Mouse (Mus musculus) CH12.LX (cell line): ENCODE data around the gene Ppfibp2. TPM values are rescaled to one million over a fixed set of nuclear protein-coding genes. Genes with fewer than 3 reads are reported as not detected.

Source experiments
- DNase-seq: peaks from one replicate; pipeline ENCODE4 v3.0.0-alpha.2; 2013; ENCODE audit errors: extremely low read depth
- H3K27ac ChIP-seq: 2 replicates; pipeline ENCODE4 v1.5.1; 2012; ENCODE audit warnings: low read depth, mild to moderate bottlenecking, control low read depth, moderate library complexity; ENCODE audit not compliant: insufficient read depth
- H3K27me3 ChIP-seq: replicated peaks from 2 replicates; pipeline ENCODE3; 2012; ENCODE audit warnings: inconsistent platforms
- H3K36me3 ChIP-seq, 2 experiments: replicated peaks in 1 of 2; 2 replicates each; pipeline versions ENCODE3 to v1.6.1; 2012; ENCODE audit warnings: inconsistent platforms in 1 of 2, low read length in 1 of 2, mild to moderate bottlenecking in 1 of 2, mixed read lengths in 1 of 2, moderate library complexity in 1 of 2; ENCODE audit not compliant: control insufficient read depth in 1 of 2, insufficient read depth in 1 of 2
- H3K4me1 ChIP-seq, 2 experiments: 2 replicates each; pipeline ENCODE4 v1.6.1; 2012; ENCODE audit warnings: inconsistent platforms in 1 of 2, moderate library complexity in 1 of 2; ENCODE audit not compliant: insufficient read depth in 2 of 2, control insufficient read depth in 1 of 2
- H3K4me2 ChIP-seq: 2 replicates; pipeline ENCODE4 v1.6.1; 2012; ENCODE audit warnings: low read depth, mild to moderate bottlenecking, control low read depth; ENCODE audit not compliant: poor library complexity, insufficient read depth, severe bottlenecking
- H3K4me3 ChIP-seq, 3 experiments: fragments of 150-350 bp in 1 of 3; sonication (generic) in 1 of 3; replicated peaks in 1 of 3; 2 replicates each; pipeline versions ENCODE3 to v1.5.1; 2011 to 2012; ENCODE audit warnings: low read depth in 2 of 3, low read length in 2 of 3, mild to moderate bottlenecking in 2 of 3, moderate library complexity in 2 of 3, control low read depth in 1 of 3, improper control_type of control experiment in 1 of 3, inconsistent platforms in 1 of 3, mixed read lengths in 1 of 3; ENCODE audit not compliant: poor library complexity in 1 of 3
- H3K79me2 ChIP-seq: replicated peaks from 2 replicates; pipeline ENCODE4 v1.6.1; 2012; ENCODE audit warnings: mild to moderate bottlenecking, moderate library complexity; ENCODE audit not compliant: control insufficient read depth, poor library complexity, insufficient read depth, severe bottlenecking; ENCODE audit errors: extremely low read depth
- H3K9ac ChIP-seq: 2 replicates; pipeline ENCODE4 v1.6.1; 2012; ENCODE audit warnings: low read depth, mild to moderate bottlenecking, control low read depth, moderate library complexity; ENCODE audit not compliant: insufficient read depth
- H3K9me3 ChIP-seq: replicated peaks from 2 replicates; pipeline ENCODE3; 2012; ENCODE audit warnings: low read length, inconsistent platforms, mixed read lengths
- CTCF ChIP-seq, 2 experiments: IDR thresholded peaks in 1 of 2; conservative IDR thresholded peaks in 1 of 2; 2 replicates each; pipeline ENCODE4 v1.5.1; 2011 to 2012; ENCODE audit warnings: low read depth in 2 of 2, low read length in 2 of 2, improper control_type of control experiment in 1 of 2, inconsistent platforms in 1 of 2, mild to moderate bottlenecking in 1 of 2, moderate library complexity in 1 of 2
- ETS1 ChIP-seq: conservative IDR thresholded peaks from 2 replicates; pipeline ENCODE4 v1.6.1; 2012; ENCODE audit warnings: low read depth, mild to moderate bottlenecking, inconsistent platforms, low read length, improper control_type of control experiment, moderate library complexity
- GABPA ChIP-seq: IDR thresholded peaks from 2 replicates; pipeline ENCODE4 v1.6.1; 2012; ENCODE audit warnings: low read depth, low read length, improper control_type of control experiment, inconsistent platforms; ENCODE audit not compliant: insufficient replicate concordance
- JUND ChIP-seq: conservative IDR thresholded peaks from 2 replicates; pipeline ENCODE4 v1.6.1; 2011; ENCODE audit warnings: low read depth, low read length, improper control_type of control experiment
- KAT2A ChIP-seq: IDR thresholded peaks from 2 replicates; pipeline ENCODE4 v1.6.1; 2012; ENCODE audit warnings: low read length, improper control_type of control experiment, inconsistent platforms; ENCODE audit not compliant: insufficient replicate concordance
- MAFK ChIP-seq: IDR thresholded peaks from 2 replicates; pipeline ENCODE4 v1.6.1; 2011; ENCODE audit warnings: low read length, improper control_type of control experiment; ENCODE audit not compliant: insufficient replicate concordance
- MEF2A ChIP-seq: IDR thresholded peaks from 2 replicates; pipeline ENCODE4 v1.6.1; 2014; ENCODE audit warnings: low read depth, mild to moderate bottlenecking, inconsistent platforms, low read length, improper control_type of control experiment, borderline replicate concordance
- MXI1 ChIP-seq: IDR thresholded peaks from 2 replicates; pipeline ENCODE4 v1.6.1; 2011; ENCODE audit warnings: mild to moderate bottlenecking, low read depth, low read length, improper control_type of control experiment
- MYC ChIP-seq: IDR thresholded peaks from 2 replicates; pipeline ENCODE4 v1.6.1; 2011; ENCODE audit warnings: low read depth, mild to moderate bottlenecking, improper control_type of control experiment, low read length
- NELFE ChIP-seq: IDR thresholded peaks from 2 replicates; pipeline ENCODE4 v1.6.1; 2011; ENCODE audit warnings: low read depth, low read length, improper control_type of control experiment
- NRF1 ChIP-seq: IDR thresholded peaks from 2 replicates; pipeline ENCODE4 v1.6.1; 2014; ENCODE audit warnings: low read depth, mild to moderate bottlenecking, inconsistent platforms, low read length, improper control_type of control experiment, moderate library complexity
- POLR2AphosphoS2 ChIP-seq: IDR thresholded peaks from 2 replicates; pipeline ENCODE4 v1.6.1; 2011; ENCODE audit warnings: low read depth, low read length, improper control_type of control experiment
- RAD21 ChIP-seq: IDR thresholded peaks from 2 replicates; pipeline ENCODE4 v1.6.1; 2011; ENCODE audit warnings: low read depth, mild to moderate bottlenecking, low read length, improper control_type of control experiment, moderate library complexity
- RCOR1 ChIP-seq: conservative IDR thresholded peaks from 2 replicates; pipeline ENCODE4 v1.6.1; 2012; ENCODE audit warnings: low read depth, mild to moderate bottlenecking, inconsistent platforms, low read length, improper control_type of control experiment
- USF1 ChIP-seq: IDR thresholded peaks from 2 replicates; pipeline ENCODE4 v1.6.1; 2014; ENCODE audit warnings: low read depth, mild to moderate bottlenecking, inconsistent platforms, low read length, improper control_type of control experiment
- USF2 ChIP-seq: conservative IDR thresholded peaks from 2 replicates; pipeline ENCODE4 v1.6.1; 2011; ENCODE audit warnings: low read depth, low read length, improper control_type of control experiment
- ZMIZ1 ChIP-seq: IDR thresholded peaks from 2 replicates; pipeline ENCODE4 v1.6.1; 2012; ENCODE audit warnings: low read depth, mild to moderate bottlenecking, inconsistent platforms, low read length, improper control_type of control experiment
- dilution Hi-C: fragments of 300-500 bp; cut with MboI; formaldehyde crosslinking; loops from 2 replicates; pipeline ENCODE4 v1.14.3; 2020; ENCODE audit warnings: low sequenced_read_pairs; ENCODE audit not compliant: extremely low pct_unique_long_range_greater_than_20kb, extremely low pct_ligation_motif_present
- in situ Hi-C: fragments of 300-500 bp; cut with MboI; formaldehyde crosslinking; loops from 3 replicates; pipeline ENCODE4 v1.14.3; 2019; ENCODE audit warnings: low sequenced_read_pairs, low pct_ligation_motif_present, low pct_unique_long_range_greater_than_20kb, mixed read lengths
- polyA plus RNA-seq: library from polyadenylated mRNA; unstranded; fragments of >175 nt; gene quantifications from 2 replicates; pipeline ENCODE4 v1.2.1, GENCODE M21; 2012; ENCODE audit warnings: low read depth; ENCODE audit not compliant: insufficient read length
- total RNA-seq, 2 experiments: library from RNA; depleted of rRNA; stranded (reverse); fragments of 300-350 nt in 1 of 2; fragments of >200 nt in 1 of 2; gene quantifications; 2 replicates each; pipeline ENCODE4 v1.2.3; 2012 to 2014

The Ppfibp2 gene
- total and polyA plus RNA-seq, 3 experiments, result 30.2 to 40.3 (median 40.2) TPM

DNA sequence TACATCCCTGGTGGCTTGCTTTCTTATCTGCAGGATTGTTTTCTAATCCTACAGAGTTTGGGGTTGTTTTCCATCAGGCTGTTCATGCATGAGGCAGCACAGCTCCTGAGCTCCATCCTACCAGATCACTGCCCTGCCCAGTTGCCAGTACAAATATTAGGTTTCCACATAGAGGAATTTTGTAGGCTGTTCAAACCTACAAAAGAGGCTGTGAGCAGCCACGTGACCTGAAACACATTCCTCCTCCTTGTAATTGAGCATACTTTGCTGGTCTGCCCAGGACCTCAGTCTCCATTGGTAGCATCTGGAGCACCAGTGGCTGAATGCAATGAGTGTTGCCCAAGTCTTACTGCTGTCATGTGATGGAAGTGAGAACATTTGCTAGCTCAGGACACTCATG is 104.9 kb downstream of the Ppfibp2 start:
- Histone ChIP-seq H3K27me3 (no peaks in the 10 kb centered on the region), H3K9me3 (no peaks in the 10 kb centered on the region), H3K4me1 (peaks cover 16 to 46% of the 10 kb centered on the region in 2 experiments), H3K36me3 (peaks cover 60 to 94% of the 10 kb centered on the region in 2 experiments), H3K4me3 (no peak overlapping the region), H3K9ac (no peak overlapping the region), H3K4me2 (no peak overlapping the region), H3K79me2 (no peaks in the 10 kb centered on the region; the same call in 1 of the 2 replicates), H3K27ac (no peak overlapping the region)
- in situ Hi-C loops (no loop called here), dilution Hi-C loops (no loop called here)
- TF ChIP-seq RCOR1 (no peak), NRF1 (no peak), USF2 (no peak), MXI1 (no peak), ETS1 (no peak), NELFE (no peak), POLR2AphosphoS2 (no peak), GABPA (no peak), MAFK (no peak), ZMIZ1 (no peak), KAT2A (no peak), RAD21 (no peak), CTCF (conservative IDR thresholded peaks at IDR 0.05 in 1 of 2, IDR thresholded peaks at IDR 0.05 in 1 of 2; ENCODE audit: low read depth in 2 of 2, low read length in 2 of 2) (no peak)
- no peak for DNase-seq

GRCm38 (mm10) chr7:107700646-107701045 is 105.6 kb downstream of the Ppfibp2 start:
- in situ Hi-C loops (no loop called here), dilution Hi-C loops (no loop called here)
- no peak for TF ChIP-seq MEF2A
- no peak for TF ChIP-seq JUND
- no peak for TF ChIP-seq MYC
- TF ChIP-seq NRF1, result no peak
- no peak for TF ChIP-seq CTCF (conservative IDR thresholded peaks at IDR 0.05 in 1 of 2, IDR thresholded peaks at IDR 0.05 in 1 of 2; ENCODE audit: low read depth in 2 of 2, low read length in 2 of 2)
- no peak for TF ChIP-seq USF1
- H3K9ac ChIP-seq, result no peak overlapping the region
- H3K4me2 ChIP-seq, result no peak overlapping the region
- DNase-seq, result no peak
- H3K27me3 ChIP-seq, result no peaks in the 10 kb centered on the region
- no peak overlapping the region for H3K27ac ChIP-seq
- no peak overlapping the region for H3K4me3 ChIP-seq
- peaks cover 16 to 46% of the 10 kb centered on the region in 2 experiments for H3K4me1 ChIP-seq
- H3K9me3 ChIP-seq, result no peaks in the 10 kb centered on the region
- peaks cover 61 to 97% of the 10 kb centered on the region in 2 experiments for H3K36me3 ChIP-seq
- no peaks in the 10 kb centered on the region; the same call in 1 of the 2 replicates for H3K79me2 ChIP-seq
